Mouse (Mus musculus) adrenal gland (tissue): Measurements from ENCODE around the gene Prrt1.

ENCODE experiments used
- intact Hi-C: fragments of 180-260 bp; cut with DNase I; formaldehyde crosslinking; loops from one replicate; pipeline ENCODE4 v1.15.1; 2025

Prrt1 gene

GRCm38 (mm10) chr17:34627093-34627942 lies 2.0 kb upstream of the Prrt1 start:
- intact Hi-C loops = no loop called here

- intact Hi-C loops = no loop called here
Measured at GRCm38 (mm10) chr17:34627943-34628643, 1.2 kb upstream of the Prrt1 start, which contains the start of gene Ppt2. Gene Ppt2, minus strand, starts transcription at chr17:34628510.

DNA sequence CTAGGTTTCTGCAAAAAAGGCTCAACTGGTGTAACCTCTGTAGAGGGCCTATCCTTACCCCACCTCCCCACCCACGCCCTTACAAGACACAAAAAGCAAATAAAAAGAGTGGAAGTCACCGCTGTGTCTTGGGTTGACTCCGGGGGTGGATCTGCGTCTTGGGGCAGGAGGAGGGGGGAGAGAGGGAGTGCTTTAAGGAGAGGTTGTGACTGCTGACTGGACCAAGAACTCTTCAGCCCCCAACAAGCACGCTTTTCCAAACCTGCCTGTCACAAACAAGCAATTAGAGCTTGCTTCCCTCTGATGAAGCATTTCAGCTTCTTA lies 727 bp upstream of the Prrt1 start:
- intact Hi-C loops = no loop called here

DNA sequence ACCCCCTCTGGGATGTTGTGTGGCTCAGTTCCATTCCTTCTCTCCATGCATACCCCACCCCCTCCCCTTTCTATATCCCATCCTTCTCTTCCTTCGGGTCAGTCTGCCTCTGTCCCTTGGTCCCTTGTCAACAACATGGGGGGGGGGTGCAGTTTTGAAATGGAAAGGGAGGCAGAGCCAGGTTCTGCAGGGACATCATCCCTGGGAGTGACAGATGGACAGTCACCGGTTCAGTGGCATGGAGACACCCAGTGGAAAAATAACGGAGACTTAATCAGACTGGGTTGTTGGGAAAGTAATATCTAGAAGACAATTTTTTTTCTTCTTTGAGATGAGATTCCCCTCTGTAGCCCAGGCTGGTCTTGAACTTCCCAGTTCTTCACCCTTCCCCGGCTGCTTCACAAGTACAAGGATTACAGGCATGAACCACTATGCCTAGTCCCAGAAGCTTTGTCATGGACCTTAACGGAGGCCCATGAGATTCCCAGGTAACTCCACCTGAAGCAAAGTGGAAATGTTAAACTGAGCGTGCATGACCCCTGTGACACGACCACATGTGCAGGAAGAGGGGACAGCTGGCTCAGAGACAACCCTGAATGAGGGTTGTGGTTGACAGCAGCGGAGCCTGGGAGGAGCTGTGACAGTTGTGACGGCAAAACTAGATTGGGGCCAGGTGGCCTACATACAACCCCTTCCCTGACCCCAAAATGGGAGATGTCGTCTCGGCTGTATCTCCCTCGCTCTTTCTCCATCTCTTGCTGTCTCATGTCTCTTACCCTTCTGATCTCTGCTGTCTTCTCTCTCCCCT lies 667 bp downstream of the Prrt1 start:
- intact Hi-C loops = no loop called here

- intact Hi-C loops = no loop called here
Measured at GRCm38 (mm10) chr17:34630761-34631301, 1.5 kb downstream of the Prrt1 start.

- intact Hi-C loops = no loop called here
Measured at GRCm38 (mm10) chr17:34631647-34632046, 2.3 kb downstream of the Prrt1 start.

DNA sequence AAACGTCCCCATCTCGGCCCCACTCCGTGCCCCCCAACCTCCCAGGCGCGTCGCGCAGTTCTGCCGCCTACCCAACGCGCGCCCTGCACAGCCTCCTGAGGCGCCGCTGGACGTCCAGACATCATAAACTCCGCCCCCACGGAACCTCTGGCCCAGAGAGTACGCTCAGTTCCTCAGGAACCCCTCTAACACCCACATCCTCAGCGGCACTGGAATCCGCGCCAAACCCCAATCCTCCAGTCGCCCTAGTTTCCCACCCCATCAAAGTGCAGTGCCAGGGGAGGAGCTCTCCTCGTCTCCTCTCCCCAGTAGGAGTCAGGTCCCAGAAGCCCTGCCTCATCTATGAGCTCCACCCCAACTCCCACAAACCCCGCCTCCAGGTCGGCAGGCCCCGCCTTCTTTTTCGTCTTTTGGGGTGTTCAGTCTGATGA lies 2.9 kb downstream of the Prrt1 start:
- intact Hi-C loops = no loop called here

DNA sequence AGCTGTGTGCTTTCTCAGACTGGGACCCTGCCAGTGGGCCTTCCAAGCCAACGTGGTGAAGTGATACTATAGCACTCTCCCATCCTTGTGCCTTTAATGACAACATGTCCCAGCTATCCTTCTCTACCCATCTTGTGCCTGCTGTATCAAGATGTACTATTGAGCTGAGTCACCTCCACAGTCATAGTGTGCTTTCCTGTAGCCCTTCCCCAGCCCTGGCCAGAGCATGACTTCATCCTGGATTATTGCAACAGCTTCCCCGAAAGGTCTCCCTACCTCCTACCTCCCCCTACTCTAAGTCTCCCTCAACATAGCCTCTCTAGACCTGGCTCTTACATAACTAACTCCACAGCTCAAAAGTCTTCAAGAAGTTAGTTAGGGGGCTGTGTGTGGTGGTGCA lies 6.3 kb downstream of the Prrt1 start:
- intact Hi-C loops = no loop called here

- intact Hi-C loops = no loop called here
Measured at GRCm38 (mm10) chr17:34637459-34637858, 8.1 kb downstream of the Prrt1 start.

- intact Hi-C loops = no loop called here
Measured at GRCm38 (mm10) chr17:34639461-34640255, 10.3 kb downstream of the Prrt1 start.

GRCm38 (mm10) chr17:34640778-34641601 lies 11.7 kb downstream of the Prrt1 start:
- intact Hi-C loops = no loop called here

DNA sequence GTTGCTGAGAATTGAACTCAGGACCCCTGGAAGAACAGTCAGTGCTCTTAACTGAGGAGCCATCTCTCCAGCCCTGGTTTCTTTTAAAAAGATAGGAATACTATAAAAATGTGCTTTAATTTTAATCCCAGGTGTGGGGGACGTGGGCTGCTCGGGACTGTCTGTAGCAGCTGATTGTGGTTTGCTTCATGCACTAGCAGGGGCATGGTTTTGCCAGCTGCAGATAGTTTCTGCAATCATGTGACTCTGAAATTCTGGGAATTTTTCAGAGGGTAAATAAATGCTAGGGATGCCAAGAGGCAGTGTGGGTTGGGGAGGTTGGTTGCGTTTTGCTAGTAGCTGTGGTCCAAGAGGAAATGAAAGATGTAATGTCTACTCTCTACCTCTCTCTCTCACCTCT lies 12.6 kb downstream of the Prrt1 start:
- intact Hi-C loops = no loop called here

- intact Hi-C loops = no loop called here
Measured at GRCm38 (mm10) chr17:34643379-34643778, 14.0 kb downstream of the Prrt1 start.

DNA sequence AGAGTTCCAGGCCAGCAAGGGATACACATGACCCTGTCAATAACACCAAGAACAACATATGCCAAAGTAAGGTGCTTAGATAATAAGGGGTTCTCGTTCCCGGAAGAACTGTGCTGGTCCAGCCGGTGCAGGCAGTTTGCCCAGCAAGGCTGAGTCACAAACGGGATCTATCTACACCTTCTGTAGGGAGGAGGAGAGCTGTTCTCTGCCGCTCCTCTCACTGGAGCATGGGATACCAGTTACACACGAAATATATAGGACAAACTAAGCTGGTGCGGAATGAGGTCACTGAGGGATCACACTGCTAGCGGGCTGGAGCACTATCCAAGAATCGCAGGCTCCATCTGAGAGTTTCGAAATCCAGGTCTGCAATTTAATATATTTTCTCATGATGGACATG lies 14.6 kb downstream of the Prrt1 start:
- intact Hi-C loops = no loop called here

GRCm38 (mm10) chr17:34644608-34645007 lies 15.3 kb downstream of the Prrt1 start, which contains the start of gene Fkbpl:
Gene Fkbpl, plus strand, starts transcription at chr17:34644764.
- intact Hi-C loops = no loop called here

- intact Hi-C loops = no loop called here
Measured at GRCm38 (mm10) chr17:34645256-34645829, 16.0 kb downstream of the Prrt1 start.

DNA sequence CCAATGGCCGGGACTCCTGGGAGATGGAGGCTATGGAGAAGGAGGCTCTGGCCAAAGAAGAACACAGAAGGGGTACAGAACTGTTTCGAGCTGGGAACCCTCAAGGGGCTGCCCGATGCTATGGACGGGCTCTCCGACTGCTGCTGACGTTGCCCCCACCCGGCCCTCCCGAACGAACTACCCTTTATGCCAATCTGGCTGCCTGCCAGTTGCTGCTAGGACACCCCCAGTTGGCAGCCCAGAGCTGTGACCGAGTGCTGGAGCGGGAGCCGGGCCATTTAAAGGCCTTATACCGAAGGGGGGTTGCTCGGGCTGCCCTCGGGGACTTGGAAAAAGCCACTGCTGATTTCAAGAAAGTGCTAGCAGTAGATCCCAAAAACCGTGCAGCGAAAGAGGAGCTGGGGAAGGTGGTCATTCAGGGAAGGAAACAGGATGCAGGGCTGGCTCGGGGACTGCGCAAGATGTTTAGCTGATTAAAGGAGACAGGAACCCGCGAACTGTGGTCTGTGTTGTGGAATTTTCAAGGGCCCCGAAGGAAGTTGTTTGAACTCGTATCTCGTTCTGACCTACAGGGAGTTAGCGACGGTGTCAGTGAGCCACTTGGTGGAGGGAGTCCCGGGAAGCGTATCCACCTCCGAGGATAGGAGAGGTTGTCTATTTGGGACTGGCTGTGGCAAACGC lies 16.6 kb downstream of the Prrt1 start:
- intact Hi-C loops = no loop called here

DNA sequence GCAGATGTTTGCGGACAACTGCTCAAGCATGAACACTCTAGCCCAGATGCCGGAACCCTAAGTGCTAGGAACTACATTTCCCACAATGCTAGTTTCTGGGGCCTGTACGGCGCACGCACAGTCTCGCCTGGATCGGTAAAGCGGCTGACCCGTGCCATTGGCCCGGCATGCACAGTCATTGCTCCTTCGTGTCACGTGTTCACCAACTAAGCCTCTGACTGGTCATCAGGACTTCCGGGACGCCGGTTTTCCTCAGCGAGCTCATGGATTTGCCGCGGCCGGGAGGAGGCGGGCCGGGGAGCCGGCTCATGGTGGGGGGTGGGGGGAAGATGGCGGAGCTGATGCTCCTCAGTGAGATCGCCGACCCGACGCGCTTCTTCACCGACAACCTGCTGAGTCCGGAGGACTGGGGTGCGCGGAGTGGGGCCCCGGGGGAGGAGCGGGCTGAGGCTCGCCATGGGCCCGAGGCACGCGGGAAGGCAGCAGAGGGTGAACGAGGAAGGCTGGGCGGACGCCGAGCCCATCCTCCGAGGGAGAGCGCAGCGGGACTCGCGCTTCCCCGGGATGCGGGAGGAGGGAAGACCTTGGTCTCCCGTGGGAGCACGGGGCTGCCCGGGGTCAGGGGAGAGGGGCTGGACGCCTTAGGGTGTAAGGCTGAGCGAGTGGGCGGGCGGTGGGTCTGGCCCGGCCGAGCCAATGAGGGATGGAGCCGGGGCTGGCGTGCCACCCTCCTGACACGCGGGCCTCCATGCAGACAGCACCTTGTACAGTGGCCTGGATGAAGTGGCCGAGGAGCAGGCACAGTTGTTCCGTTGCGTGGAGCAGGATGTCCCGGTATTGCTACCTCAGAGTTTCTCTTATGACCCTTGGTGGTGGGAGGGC lies 17.8 kb downstream of the Prrt1 start, which contains the start of gene Atf6b:
Gene Atf6b, plus strand, starts transcription at position 241 of the 882 bp plus-strand sequence.
- intact Hi-C loops = no loop called here
